Mouse (Mus musculus): Measurements from ENCODE around the gene Emc9.

DNA sequence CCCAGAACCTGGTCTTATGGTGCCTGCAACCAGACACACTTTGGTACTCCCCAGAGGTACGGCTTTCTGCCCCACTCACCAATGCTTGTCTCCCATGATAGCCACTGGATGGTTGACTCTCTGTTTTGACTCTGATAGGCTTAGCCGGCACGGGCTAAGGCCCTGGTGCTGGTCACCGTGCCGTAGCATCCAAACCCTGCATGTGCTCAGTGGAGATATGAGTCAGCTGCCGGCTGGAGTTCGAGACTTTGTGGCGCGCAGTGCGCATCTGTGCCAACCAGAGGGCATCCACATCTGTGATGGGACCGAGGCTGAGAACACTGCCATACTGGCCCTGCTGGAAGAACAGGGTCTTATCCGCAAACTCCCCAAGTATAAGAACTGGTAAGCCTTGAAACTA lies 42.8 kb downstream of the Emc9 start:
- TF ChIP-seq POLR2A (IDR thresholded peaks at IDR 0.05; ENCODE audit: low read depth, low read length) = no peak
- no peak for TF ChIP-seq CTCF (IDR thresholded peaks at IDR 0.05; ENCODE audit: extremely low read depth, insufficient read length, insufficient replicate concordance, low read depth, low read length)
